Mouse (Mus musculus): Measurements from ENCODE around the gene Sema3d.

The Sema3d gene

DNA sequence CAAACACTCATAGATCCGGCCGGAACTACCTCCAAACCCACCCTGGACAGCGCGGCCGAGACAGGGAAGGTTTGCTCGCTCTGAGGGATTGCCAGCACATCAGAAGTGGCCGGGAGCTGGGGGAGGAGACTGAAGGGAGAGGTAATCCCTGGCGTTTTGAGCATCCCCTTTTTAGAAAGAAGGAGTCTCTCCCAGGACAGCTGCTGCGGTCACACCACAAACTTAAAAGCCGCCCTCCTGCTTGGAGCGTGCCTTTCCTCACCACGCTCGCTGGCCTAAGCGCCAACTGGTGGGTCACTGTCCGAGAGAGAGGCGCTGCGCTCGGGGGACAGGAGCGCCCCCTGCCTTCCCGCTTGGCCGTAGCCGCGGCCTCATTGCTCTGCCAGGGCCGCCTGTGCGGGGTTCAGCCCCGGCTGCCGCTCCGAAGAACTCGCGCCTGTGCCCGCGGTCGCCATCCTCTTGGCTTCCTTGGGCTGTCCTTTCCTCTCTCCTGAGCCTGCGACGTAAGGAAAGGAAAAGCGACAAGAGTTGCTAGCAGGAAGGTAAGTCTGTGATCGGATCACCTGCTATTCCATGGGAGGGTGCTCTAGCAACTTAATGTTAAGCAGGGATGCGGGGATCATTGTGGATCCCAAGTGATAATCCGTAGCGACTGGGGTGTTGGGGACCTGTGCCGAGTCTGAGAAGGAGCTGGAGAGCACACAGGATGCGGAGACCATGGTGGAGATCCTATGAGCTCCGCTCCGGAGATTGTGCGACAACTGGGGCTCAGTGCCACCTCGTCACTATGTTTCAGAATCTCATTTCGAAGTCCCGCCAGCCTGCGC lies at the start of gene Sema3d:
Sema3d (plus strand) TSS at position 253 of the 827 bp plus-strand sequence.
- H3K27me3 ChIP-seq (ENCODE audit: insufficient read depth, low read length) = peaks cover 44% of the 10 kb centered on the region
- H3K4me1 ChIP-seq (replicated peaks; ENCODE audit: low read depth, low read length) = peaks cover 12% of the 10 kb centered on the region
- H3K36me3 ChIP-seq (ENCODE audit: insufficient read depth, low read length) = no peaks in the 10 kb centered on the region
- no peak for TF ChIP-seq POU5F1 (IDR thresholded peaks at IDR 0.05; ENCODE audit: borderline replicate concordance, low read length)
- TF ChIP-seq CTCF (conservative IDR thresholded peaks at IDR 0.05; ENCODE audit: low read length) = 0 out of 2 replicates have a peak, but pooled peaks have one; percentile 9
- no peaks in the 10 kb centered on the region for H3K9me3 ChIP-seq (ENCODE audit: low read length)
- peak within 1 kb of the TSS; percentile 78 for H3K4me3 ChIP-seq (replicated peaks; ENCODE audit: low read length)

DNA sequence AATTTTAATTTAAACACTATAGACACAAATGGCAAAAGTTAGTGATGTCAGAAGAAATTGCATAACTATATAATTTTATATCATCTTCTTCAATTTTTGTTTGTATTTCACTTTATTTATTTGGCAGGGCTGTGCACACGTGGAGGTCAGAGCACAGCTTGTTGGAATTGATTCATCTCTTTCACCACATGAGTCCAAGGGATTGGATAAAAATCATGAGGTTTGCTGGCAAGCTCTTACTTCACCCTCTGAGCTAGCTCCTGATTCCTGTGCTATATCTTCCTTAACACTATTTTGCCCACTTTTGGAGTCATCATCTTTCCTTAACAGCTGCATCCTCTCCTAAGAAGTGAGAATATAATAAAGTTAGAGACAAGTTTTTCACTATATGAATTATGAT lies 5.9 kb upstream of the Sema3d start:
- Histone ChIP-seq H3K4me1 (replicated peaks; ENCODE audit: low read depth, low read length) (no peaks in the 10 kb centered on the region), H3K36me3 (ENCODE audit: insufficient read depth, low read length) (no peaks in the 10 kb centered on the region), H3K27me3 (ENCODE audit: insufficient read depth, low read length) (peaks cover 13% of the 10 kb centered on the region), H3K4me3 (replicated peaks; ENCODE audit: low read length) (no peak overlapping the region), H3K9me3 (ENCODE audit: low read length) (no peaks in the 10 kb centered on the region)
- no peak for TF ChIP-seq POU5F1 (IDR thresholded peaks at IDR 0.05; ENCODE audit: borderline replicate concordance, low read length)
- TF ChIP-seq CTCF (conservative IDR thresholded peaks at IDR 0.05; ENCODE audit: low read length) = no peak
- no peak for TF ChIP-seq NANOG (IDR thresholded peaks at IDR 0.05; ENCODE audit: borderline replicate concordance, low read length)

DNA sequence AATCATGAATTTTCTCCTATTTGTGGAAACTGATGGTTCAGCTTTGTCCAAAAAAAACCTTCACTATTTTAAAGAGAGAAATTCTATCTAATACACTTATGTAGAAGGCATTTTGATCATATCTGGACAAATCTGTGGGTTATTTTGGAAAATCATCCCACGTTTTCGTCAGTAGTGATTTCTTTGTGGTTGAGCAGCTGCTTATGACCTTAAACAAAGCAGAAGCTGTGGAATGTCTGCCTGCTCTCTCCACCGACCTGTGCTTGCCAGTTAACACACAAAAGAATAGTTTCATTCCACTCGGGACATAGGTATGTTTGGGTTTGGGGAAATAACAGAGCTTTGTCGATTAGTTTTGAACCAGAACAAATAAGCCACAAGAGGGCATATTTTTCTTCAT lies 4.3 kb upstream of the Sema3d start:
- Histone ChIP-seq H3K9me3 (ENCODE audit: low read length) (no peaks in the 10 kb centered on the region), H3K36me3 (ENCODE audit: insufficient read depth, low read length) (no peaks in the 10 kb centered on the region), H3K27me3 (ENCODE audit: insufficient read depth, low read length) (peaks cover 28% of the 10 kb centered on the region), H3K4me1 (replicated peaks; ENCODE audit: low read depth, low read length) (peaks cover 9% of the 10 kb centered on the region), H3K4me3 (replicated peaks; ENCODE audit: low read length) (no peak overlapping the region)
- no peak for TF ChIP-seq NANOG (IDR thresholded peaks at IDR 0.05; ENCODE audit: borderline replicate concordance, low read length)
- no peak for TF ChIP-seq CTCF (conservative IDR thresholded peaks at IDR 0.05; ENCODE audit: low read length)
- TF ChIP-seq POU5F1 (IDR thresholded peaks at IDR 0.05; ENCODE audit: borderline replicate concordance, low read length) = no peak

DNA sequence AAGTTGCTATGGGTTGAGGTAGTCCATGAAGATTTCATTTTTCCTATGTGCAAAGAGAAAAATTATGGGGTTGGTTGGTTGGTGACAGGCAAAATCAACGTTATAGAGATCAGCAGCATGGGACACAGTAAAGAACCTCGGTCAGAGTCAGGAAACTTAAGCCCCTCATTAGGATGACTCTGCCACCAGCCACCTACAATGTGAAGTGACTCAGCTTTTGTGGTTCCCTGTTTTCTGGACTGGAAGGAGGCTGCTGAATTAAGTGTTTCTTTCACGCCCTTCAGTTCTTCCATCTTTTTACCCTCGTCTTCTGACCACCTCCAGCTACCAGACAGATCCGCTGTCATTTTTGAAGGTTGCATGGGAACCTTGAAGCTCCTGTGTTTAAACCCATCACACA lies 1.2 kb upstream of the Sema3d start:
- no peaks in the 10 kb centered on the region for H3K36me3 ChIP-seq (ENCODE audit: insufficient read depth, low read length)
- H3K4me1 ChIP-seq (replicated peaks; ENCODE audit: low read depth, low read length) = peaks cover 12% of the 10 kb centered on the region
- H3K4me3 ChIP-seq (replicated peaks; ENCODE audit: low read length) = no peak overlapping the region
- H3K27me3 ChIP-seq (ENCODE audit: insufficient read depth, low read length) = peaks cover 44% of the 10 kb centered on the region
- no peaks in the 10 kb centered on the region for H3K9me3 ChIP-seq (ENCODE audit: low read length)
- TF ChIP-seq POU5F1 (IDR thresholded peaks at IDR 0.05; ENCODE audit: borderline replicate concordance, low read length) = no peak
- TF ChIP-seq NANOG (IDR thresholded peaks at IDR 0.05; ENCODE audit: borderline replicate concordance, low read length) = no peak
- TF ChIP-seq CTCF (conservative IDR thresholded peaks at IDR 0.05; ENCODE audit: low read length) = no peak

DNA sequence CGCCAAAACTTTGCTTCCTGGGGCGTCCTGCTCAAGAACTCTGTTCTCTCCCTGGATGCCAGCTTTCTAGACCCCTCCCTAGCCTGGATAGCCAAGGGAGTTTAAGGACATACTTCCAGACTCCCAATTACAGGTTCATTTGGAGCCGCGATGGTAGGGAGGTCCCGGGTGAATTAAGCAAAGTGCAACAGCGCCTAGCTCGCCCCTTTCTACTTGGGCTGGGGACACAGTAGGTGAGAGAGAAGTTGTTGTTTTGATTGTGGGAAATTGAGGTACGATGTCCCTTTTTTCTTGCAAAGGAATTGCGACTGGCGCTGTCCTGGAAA lies 738 bp downstream of the Sema3d start:
- no peaks in the 10 kb centered on the region for H3K9me3 ChIP-seq (ENCODE audit: low read length)
- no peaks in the 10 kb centered on the region for H3K36me3 ChIP-seq (ENCODE audit: insufficient read depth, low read length)
- peaks cover 44% of the 10 kb centered on the region for H3K27me3 ChIP-seq (ENCODE audit: insufficient read depth, low read length)
- no peak for TF ChIP-seq POU5F1 (IDR thresholded peaks at IDR 0.05; ENCODE audit: borderline replicate concordance, low read length)
- TF ChIP-seq CTCF (conservative IDR thresholded peaks at IDR 0.05; ENCODE audit: low read length) = no peak
- TF ChIP-seq NANOG (IDR thresholded peaks at IDR 0.05; ENCODE audit: borderline replicate concordance, low read length) = no peak
- peak overlapping the region; percentile 78 for H3K4me3 ChIP-seq (replicated peaks; ENCODE audit: low read length)
- H3K4me1 ChIP-seq (replicated peaks; ENCODE audit: low read depth, low read length) = peaks cover 12% of the 10 kb centered on the region

DNA sequence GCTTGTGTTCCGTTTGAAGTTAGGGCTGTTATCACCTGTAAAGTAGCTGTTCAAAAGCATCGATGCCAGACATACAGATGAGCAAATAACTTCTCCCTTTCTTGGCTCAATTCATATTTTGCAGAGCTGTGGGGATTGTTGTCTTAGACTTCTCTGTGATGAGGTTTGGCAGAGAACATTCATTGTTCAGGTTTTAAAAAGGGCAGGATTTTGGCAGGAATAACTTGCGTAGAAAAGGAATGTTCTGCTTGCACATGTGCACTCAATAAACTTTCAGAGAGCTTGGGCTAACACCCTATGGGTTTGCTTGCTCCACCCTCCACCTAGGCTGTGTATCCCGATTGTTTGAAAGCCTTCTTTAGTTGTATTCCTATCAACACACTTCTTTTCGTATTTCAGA lies 9.5 kb downstream of the Sema3d start:
- no peaks in the 10 kb centered on the region for H3K4me1 ChIP-seq (replicated peaks; ENCODE audit: low read depth, low read length)
- no peaks in the 10 kb centered on the region for H3K36me3 ChIP-seq (ENCODE audit: insufficient read depth, low read length)
- TF ChIP-seq CTCF (conservative IDR thresholded peaks at IDR 0.05; ENCODE audit: low read length) (no peak), NANOG (IDR thresholded peaks at IDR 0.05; ENCODE audit: borderline replicate concordance, low read length) (no peak), POU5F1 (IDR thresholded peaks at IDR 0.05; ENCODE audit: borderline replicate concordance, low read length) (no peak)
- no peaks in the 10 kb centered on the region for H3K27me3 ChIP-seq (ENCODE audit: insufficient read depth, low read length)
- H3K9me3 ChIP-seq (ENCODE audit: low read length) = no peaks in the 10 kb centered on the region
- no peak overlapping the region for H3K4me3 ChIP-seq (replicated peaks; ENCODE audit: low read length)

DNA sequence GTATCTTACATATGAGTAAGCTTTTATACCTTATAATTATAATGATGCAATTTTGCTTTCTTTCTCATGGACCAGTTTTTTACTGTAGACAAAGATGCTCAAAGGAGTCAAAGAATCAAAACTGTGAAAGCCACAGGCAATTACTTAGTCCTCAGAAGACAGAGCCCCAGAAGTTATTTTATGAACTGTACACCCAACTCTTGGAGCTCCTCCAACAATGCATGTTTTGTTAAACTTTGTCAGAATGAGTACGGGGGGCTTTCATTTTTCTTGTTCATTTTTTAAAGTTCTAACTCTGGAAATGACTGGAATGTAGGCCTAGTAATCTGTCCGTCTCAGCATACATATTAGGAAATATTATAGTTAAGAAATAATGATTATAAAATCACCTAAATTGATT lies 16.1 kb downstream of the Sema3d start:
- Histone ChIP-seq H3K9me3 (ENCODE audit: low read length) (no peaks in the 10 kb centered on the region), H3K4me3 (replicated peaks; ENCODE audit: low read length) (no peak overlapping the region), H3K27me3 (ENCODE audit: insufficient read depth, low read length) (no peaks in the 10 kb centered on the region), H3K4me1 (replicated peaks; ENCODE audit: low read depth, low read length) (no peaks in the 10 kb centered on the region), H3K36me3 (ENCODE audit: insufficient read depth, low read length) (no peaks in the 10 kb centered on the region)
- TF ChIP-seq CTCF (conservative IDR thresholded peaks at IDR 0.05; ENCODE audit: low read length) = no peak

DNA sequence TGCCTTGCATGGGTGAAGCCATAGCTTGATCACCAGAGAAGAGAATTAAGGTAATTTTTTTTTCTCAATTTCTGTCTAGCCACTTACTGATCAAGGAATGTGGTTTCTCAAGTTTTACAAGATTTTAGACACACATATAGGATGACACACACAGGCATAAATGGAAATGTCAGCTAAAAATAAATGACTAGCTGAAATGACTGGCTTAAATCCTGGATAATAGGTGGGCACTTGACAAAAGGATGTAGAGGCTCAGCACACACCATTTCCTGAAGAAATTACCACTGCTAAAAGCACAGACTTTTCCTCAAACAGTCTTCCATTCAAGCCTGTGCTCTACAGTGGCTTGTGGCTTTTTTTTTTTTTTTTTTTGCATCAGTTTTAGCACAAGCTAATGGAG lies 21.0 kb downstream of the Sema3d start:
- no peaks in the 10 kb centered on the region for H3K36me3 ChIP-seq (ENCODE audit: insufficient read depth, low read length)
- no peak for TF ChIP-seq NANOG (IDR thresholded peaks at IDR 0.05; ENCODE audit: borderline replicate concordance, low read length)
- TF ChIP-seq CTCF (conservative IDR thresholded peaks at IDR 0.05; ENCODE audit: low read length) = no peak
- TF ChIP-seq POU5F1 (IDR thresholded peaks at IDR 0.05; ENCODE audit: borderline replicate concordance, low read length) = no peak
- no peaks in the 10 kb centered on the region for H3K4me1 ChIP-seq (replicated peaks; ENCODE audit: low read depth, low read length)
- H3K4me3 ChIP-seq (replicated peaks; ENCODE audit: low read length) = no peak overlapping the region
- H3K9me3 ChIP-seq (ENCODE audit: low read length) = no peaks in the 10 kb centered on the region
- no peaks in the 10 kb centered on the region for H3K27me3 ChIP-seq (ENCODE audit: insufficient read depth, low read length)

DNA sequence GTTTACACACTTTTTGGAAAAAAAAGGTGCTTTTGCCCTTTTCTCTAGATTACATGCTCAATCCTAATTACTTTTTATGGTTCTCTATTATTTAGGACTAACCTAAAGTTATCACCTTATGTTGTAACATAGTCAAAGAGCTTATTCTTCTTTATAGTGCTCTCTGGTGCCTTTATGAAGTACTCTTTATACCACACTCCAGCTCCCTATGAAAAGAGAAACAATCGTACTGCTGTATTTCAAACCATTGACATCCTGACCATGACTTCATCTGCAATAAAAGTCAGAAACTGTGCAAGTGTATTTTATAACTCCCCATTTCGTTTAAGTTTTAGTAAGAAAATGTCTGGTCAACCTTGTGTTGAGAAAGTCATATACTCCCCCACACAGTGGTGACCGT lies 29.4 kb downstream of the Sema3d start:
- TF ChIP-seq POU5F1 (IDR thresholded peaks at IDR 0.05; ENCODE audit: borderline replicate concordance, low read length) (no peak), CTCF (conservative IDR thresholded peaks at IDR 0.05; ENCODE audit: low read length) (no peak), NANOG (IDR thresholded peaks at IDR 0.05; ENCODE audit: borderline replicate concordance, low read length) (no peak)
- Histone ChIP-seq H3K4me3 (replicated peaks; ENCODE audit: low read length) (no peak overlapping the region), H3K9me3 (ENCODE audit: low read length) (no peaks in the 10 kb centered on the region), H3K4me1 (replicated peaks; ENCODE audit: low read depth, low read length) (no peaks in the 10 kb centered on the region), H3K36me3 (ENCODE audit: insufficient read depth, low read length) (no peaks in the 10 kb centered on the region), H3K27me3 (ENCODE audit: insufficient read depth, low read length) (no peaks in the 10 kb centered on the region)
